Mouse (Mus musculus): ENCODE data around the gene Bpifb9b.
"Not testable (repeated sequence)": the region's sequence is repeated elsewhere in the genome, so short reads cannot be mapped to it uniquely, and the experiment has no call there.

The Bpifb9b gene

DNA sequence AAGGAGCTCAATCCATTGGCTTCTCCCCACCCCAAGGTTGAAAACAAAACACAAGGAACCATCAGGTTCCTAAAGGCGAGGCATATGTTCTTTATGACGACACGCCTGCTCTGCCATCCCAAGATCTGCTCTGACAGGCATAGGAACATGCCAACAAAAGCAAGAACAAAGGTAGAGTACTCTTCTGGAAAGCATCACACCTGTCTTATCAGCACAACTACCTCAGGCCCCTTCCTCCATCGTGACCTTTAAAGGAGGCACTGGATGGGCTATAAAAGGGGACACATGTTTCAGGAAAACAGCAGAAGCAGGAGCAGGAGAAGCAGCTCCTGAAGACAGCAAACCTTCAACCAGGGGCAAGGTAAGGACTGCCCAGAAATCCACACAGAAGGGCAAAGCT, at the start of gene Bpifb9b:
TSS of gene Bpifb9b (plus strand) at position 301 of the 400 bp plus-strand sequence.
- not testable (repeated sequence) for DNase-seq

DNA sequence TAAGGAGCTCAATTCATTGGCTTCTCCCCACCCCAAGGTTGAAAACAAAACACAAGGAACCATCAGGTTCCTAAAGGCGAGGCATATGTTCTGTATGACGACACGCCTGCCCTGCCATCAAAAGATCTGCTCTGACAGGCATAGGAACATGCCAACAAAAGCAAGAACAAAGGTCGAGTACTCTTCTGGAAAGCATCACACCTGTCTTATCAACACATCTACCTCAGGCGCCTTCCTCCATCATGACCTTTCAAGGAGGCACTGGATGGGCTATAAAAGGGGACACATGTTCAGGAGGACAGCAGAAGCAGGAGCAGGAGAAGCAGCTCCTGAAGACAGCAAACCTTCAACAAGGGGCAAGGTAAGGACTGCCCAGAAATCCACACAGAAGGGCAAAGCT, 49.5 kb upstream of the Bpifb9b start, which contains the start of gene Bpifb9a:
TSS of gene Bpifb9a (plus strand) at position 301 of the 400 bp plus-strand sequence.
- DNase-seq: not testable (repeated sequence)

DNA sequence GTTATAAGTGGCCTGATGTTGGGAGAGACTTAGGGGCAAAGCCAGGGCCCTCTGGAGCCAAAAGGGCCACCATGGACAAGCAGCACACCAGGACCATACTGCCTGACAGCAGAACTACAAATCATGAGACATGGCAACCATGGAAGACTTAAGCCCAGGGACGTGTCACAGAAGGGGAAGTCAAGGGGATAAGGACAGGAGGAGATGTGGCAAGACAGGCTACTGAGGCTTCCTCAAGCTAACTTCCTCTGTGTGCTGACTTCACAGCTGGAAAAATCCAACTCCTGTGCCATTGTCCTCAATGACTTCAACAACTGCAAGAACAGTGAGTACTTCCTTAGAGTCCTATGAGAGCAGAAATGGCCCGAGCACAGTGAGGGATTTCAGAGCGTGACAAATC, 42.6 kb upstream of the Bpifb9b start:
- DNase-seq: not testable (repeated sequence)

DNA sequence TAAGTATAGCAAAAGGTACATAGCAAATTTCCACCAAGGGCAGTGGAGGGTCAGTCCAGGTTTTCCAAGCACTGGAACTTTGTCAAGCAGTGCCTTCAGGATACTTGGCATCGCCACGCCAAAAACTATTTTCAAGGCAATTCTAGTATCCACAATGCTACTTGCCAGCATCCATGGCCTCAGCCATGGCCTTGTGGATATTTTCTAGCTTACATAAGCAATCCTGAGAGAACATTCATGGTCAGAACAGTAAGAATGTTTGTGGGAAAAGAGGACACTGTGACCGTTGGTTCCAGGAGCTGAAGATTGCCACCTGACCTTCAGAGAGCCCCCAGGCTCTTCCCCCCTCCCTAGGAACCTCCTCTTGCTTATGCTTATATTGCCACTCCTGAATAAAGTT, 15.2 kb upstream of the Bpifb9b start:
- not testable (repeated sequence) for DNase-seq

DNA sequence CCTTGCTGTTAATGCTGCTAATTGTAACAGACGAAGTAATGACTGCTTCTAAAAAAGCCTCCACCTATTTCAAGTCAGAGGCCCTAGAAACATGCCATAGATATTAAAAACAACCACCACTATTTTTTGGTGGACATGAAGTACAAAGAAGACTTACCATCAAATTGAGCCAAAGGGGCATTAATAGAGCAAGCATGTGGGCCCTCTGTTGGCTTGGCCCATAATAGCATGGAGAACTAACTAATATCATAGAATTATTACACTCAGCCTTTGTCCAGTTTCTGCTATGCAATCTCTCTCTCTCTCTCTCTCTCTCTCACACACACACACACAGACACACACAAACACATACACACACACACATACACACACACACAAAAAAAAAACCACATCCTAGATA, 14.2 kb upstream of the Bpifb9b start:
- no peak for DNase-seq

DNA sequence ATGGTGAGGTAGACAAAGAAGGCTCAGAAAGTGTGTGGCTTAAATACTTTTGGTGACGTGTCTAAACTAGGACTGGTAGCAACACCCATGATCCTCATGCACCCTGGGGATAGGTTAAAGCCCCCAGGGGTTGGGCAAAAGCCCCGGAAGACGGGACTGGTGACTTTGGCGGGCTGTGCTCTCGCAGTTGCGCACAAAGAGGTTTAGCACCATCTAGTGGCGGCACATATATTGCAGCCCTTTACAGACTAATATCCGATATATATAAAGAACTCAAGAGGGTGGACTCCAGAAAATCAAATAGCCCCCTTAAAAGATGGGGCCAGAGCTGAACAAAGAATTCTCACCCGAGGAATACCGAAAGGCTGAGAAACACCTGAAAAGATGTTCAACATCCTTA, 12.3 kb upstream of the Bpifb9b start:
- DNase-seq: peak; percentile 14 to 30

DNA sequence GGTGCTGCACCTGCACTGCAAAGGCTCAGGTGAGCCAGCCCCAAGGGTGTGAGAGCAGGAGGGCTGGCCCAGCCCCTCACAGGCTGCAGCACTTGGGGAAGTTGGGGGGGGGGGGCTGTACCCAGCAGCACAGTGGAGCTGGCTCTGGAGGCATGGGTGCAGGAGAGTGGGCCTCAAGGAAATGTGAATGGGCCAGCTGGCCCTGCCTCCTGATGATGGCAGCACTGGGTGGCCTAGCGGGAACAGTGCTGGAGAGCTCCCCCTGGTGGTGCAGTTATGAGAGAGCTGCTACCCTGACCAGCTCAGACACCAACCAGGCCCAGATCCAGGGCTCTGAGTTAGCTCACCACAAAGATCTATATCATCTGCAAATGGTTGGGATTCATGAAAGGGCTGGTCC, 6.5 kb upstream of the Bpifb9b start:
- peak; percentile 30 to 38 for DNase-seq

DNA sequence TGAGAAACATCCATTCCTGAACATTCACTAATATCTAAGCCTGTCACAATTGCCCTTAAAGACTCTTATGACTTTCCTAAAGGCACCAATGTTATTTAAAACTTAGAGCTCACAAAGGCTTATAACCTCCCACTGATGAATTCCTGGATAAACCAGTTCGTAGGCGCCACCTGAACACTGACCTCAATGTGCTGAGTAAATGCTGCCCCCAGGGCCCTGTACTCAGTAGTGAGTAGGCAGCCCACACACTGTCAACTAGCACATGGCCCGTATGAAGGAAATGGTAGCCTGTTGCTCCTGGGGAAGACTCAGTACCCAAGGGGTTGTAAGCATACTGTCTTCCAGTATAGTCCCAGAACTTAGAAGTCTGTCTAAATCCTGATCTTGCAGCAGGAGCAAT, 5.3 kb upstream of the Bpifb9b start:
- DNase-seq: no peak

DNA sequence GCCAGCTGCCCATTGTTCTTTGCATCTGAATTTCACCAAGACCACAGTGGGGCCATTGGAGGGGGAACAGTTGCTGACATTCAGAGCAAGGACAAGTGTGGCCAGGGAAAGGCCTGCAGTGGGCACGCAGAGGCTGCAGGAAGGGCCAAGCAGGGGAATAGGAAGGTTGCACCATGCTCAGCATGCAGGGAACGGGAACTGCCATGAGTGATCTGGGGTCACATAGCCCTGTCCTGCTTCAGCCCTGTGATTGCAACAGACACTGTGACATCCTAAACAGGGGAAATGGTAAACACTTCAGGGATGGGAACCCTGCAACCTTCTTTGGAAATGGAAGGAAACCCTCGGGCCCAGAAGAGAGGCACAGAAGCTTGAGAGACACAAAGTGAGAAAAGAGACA, 2.4 kb upstream of the Bpifb9b start:
- not testable (repeated sequence) for DNase-seq

DNA sequence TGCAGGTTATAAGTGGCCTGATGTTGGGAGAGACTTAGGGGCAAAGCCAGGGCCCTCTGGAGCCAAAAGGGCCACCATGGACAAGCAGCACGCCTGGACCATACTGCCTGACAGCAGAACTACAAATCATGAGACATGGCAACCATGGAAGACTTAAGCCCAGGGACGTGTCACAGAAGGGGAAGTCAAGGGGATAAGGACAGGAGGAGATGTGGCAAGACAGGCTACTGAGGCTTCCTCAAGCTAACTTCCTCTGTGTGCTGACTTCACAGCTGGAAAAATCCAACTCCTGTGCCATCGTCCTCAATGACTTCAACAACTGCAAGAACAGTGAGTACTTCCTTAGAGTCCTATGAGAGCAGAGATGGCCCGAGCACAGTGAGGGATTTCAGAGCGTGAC, 6.7 kb downstream of the Bpifb9b start:
- DNase-seq: not testable (repeated sequence)

DNA sequence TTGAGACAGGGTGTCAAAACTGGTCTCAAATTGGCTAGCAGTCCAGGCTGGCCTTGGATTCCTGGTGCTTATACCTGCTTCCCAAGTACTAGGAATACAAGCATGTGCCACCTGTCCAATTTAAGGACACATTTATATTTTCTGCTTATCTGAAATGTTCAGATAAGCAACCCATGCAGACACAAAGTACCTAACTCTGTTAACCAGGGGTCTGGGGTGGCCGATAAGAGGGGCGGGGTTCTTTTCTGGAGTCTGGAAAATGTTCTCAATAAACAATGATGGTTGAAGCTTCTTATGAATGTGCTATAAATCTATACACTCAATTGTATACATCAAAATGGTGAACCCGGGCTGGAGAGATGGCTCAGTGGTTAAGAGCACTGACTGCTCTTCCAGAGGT, 19.8 kb downstream of the Bpifb9b start:
- no peak for DNase-seq

DNA sequence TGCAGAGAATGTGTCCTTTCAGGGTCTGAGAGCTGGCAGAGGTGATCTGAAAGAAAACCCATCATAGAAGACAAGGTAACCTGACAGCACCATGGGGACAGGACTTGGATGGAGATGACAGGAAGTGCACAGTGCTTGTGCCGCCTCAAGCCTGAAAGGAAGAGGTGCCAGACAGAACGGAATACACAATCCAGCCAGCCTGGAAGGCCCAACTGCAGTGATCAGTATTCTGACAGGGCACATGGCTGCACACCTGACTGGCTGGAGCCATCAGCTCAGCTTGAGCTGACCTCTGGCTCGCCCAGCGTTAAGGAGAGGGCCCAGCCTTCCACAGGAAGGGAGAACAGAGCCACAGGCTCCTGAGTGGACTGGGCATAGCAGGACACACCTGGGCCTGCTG, 28.5 kb downstream of the Bpifb9b start:
- no peak for DNase-seq

DNA sequence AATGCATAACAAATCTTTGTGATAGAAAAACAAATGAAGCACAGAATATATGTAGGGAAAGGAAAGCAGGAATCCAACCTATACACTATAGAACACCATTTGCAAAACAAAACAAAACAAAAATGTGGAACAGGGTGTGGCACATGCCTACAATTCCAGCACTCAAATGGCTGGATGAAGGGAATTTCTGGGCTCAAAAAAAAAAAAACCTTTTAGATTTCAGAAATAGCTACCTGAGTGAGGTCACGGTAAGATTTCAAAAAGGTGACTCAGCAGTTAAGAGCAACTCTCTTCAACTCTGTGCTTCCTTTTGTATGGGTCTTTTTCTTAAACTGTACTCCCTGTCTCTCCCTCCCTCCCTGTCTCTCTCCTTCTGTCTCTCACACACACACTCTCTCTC, 31.1 kb downstream of the Bpifb9b start:
- no peak for DNase-seq

DNA sequence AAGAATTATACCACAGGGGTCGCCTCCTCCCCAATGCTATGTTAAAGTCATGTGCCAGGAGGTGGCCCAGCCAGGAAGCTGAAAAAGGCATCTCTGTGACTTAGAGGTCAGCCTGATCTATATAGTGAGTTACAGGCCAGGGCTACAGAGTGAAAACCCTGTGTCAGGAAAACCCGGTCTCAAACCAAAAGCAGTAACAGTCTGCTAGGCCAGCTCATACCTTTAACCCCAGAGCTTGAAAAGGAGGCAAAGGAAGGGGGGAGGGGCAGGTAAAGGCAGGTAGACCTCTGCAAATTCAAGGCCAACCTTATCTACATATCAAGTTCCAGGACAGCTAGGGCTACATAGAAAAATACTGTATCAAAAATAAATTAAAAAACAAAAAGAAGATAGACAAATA, 32.3 kb downstream of the Bpifb9b start:
- DNase-seq: no peak

DNA sequence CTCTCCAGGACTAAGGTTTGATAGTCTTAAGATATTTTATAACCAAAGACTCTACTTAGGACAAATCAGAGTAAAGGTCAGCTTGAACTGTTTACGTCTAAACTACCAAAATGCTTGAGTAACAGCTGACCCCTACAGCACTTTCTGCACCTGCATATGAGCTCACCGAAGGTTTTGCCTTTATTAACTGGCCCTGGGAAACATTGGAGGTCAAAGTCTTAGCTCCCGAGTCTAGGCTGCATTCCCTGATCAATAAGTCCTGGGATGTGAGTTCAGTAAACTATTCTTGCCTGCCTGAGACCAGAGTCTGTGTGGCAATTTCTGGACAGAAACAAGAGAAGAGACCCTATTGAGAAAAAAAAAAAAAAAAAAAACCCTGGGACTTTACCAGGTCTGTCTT, 41.1 kb downstream of the Bpifb9b start:
- DNase-seq: no peak

DNA sequence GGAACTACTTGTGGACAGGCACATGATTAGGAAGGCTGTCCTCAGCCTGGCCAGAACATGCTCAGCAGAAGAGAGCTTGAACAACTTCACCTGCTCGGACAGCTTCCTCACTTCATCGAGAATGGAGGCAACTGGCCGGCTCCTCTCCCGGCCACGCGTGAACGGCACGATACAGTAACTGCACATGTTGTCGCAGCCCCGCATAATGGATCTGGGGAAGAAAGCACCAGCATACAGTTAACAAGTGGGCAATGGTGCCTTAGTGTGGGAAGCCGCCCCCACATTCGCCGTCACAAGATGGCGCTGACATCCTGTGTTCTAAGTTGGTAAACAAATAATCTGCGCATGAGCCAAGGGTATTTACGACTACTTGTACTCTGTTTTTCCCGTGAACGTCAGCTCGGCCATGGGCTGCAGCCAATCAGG, 47.0 kb downstream of the Bpifb9b start:
- DNase-seq: not testable (repeated sequence)

DNA sequence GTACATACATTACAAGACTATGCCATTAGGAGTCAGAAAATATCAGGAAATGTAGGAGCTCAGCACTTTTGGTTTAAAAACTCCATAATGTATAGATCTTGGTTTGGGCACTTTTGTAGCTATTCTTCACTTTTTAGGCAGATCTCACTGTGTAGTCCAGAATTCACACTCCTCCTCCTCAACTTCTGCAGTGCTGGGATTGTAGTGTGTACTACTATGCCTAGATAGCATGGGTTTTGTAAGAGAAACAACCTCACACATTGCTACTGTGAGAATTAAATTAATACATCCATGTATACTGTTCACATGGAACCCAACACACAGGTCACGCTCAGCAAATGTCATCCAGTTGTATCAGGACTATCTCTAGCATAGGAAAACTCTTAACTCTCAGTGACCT, 60.5 kb downstream of the Bpifb9b start:
- DNase-seq: no peak

Measured in thymus, adult 18-20 months (tissue).